Mouse (Mus musculus) kidney, postnatal 10 days (tissue): Measurements from ENCODE around the gene Slc16a8.

Source experiments
- DNase-seq: peaks from one replicate; pipeline ENCODE4 v3.0.0; 2021; ENCODE audit warnings: mixed read lengths

The Slc16a8 gene

GRCm38 (mm10) chr15:79254661-79255060 is at the start of gene Slc16a8:
TSS of gene Slc16a8 (minus strand) at chr15:79254761.
- no peak for DNase-seq

DNA sequence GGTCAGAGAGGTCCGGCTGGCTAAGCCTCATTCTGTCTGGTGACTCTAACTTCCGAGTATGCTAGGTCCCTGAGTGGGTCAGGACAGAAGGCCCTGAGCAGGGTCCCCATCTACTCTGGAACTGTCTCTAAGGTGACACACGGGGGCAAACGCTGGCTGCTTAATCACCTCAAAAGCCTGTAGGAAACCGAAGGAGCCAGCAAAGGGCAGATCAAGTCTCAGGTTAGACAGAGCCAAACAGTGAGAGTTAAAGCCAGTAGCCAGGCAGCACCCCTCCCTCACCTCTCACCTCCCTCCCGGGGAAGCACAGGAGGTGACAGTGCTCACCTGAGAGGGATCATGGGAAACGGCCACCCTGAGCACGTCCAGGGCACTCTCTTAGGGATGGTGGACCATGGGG is 49.2 kb upstream of the Slc16a8 start:
- DNase-seq = peak; percentile 48

GRCm38 (mm10) chr15:79299563-79300155 is 45.1 kb upstream of the Slc16a8 start:
- no peak for DNase-seq

DNA sequence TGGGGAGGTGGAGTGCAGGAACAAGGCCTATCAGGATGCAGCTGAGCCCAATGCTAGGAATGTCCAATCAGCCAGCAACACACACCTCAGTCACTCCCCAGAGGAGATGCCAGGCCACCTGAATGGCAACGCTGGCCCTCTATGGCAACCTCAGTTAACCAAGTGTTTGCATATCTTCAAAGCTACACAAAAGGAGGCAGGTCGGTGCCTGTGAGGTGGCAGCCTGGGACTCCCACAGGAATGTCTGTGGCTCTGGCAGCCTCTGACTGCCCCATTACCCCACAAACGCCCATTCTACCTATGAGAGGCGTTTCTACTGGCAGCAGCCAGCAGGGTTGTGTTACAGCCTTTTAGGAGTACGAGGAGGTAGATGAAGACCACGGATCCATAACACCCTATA is 44.0 kb upstream of the Slc16a8 start:
- no peak for DNase-seq

DNA sequence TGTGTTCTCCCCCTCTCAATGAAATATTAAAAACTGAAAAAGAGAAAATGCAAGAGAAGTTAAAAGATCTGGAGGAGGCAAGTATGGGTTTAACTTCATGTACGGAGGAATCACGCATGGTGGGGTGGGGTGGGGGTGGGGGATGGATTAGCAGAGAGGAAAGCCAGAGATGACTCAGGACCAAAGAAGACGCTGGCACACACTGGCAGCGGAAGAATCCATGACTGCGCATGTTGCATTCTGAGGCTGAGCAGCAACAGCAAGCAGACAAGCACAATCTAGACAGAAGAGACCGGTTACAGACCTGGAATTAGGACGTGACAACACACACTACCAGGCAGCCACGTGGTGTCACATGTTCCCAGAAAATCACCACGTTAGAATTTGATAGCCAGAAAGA is 38.2 kb upstream of the Slc16a8 start:
- DNase-seq = no peak

DNA sequence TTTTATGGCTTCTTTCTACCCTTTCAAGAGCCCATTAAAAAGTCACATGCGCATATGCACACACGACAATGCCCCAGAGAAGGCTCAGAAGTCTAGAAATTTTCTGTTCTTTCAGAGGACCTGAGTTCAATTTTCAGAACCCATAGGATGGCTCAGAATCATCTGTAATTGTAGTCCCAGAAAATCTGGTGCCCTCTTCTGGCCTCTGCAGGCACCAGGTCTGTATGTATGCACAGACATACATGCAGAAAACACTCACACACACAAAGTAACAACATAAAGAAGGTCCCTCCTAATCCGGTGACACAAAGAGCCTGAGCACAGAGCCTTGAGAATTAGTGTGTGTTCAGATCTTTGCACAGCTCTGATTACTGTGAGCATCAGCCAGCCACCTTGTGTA is 35.8 kb upstream of the Slc16a8 start:
- no peak for DNase-seq

DNA sequence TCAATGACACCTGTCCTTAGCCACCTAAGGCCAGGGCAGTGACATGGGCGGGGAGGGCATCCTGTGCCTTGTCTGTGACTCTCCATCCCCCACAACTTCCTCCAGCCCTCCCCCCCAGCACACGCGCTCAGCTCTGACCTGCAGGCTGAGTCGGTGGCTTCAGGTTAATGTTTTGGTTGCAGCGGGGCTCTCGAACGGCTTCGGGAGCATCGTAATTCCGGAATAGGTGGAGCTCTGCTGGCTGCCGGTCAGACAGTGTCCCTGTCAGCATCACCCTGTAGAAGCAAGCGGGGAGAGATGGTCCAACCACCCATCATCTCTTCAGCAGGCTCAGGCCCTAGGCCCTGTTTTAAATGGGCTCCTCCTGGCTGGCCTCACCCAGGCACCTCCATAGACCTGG is 34.9 kb upstream of the Slc16a8 start:
- DNase-seq = no peak

GRCm38 (mm10) chr15:79288387-79288786 is 33.8 kb upstream of the Slc16a8 start:
- no peak for DNase-seq

DNA sequence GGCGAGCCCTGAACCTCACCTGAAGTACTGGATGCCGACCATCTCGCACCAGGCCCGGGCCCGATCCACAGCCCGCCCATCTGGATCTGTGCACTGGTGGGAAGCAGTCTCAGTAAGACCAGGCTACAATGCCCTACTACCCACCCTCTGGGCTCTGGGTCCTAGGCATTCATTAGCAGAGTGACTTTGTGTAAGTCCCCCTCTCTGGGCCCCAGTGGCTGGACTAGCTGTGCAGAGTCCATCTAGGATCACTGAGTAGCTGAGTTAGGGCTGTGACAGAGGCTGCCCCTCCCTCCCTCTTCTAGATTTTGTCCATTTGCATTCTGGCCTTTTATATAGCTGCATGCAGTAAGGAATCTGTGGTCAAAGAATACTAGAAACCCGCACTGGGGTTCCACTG is 32.5 kb upstream of the Slc16a8 start:
- DNase-seq = peak; percentile 61

GRCm38 (mm10) chr15:79286141-79286540 is 31.6 kb upstream of the Slc16a8 start:
- DNase-seq = peak; percentile 64

- peak; percentile 83 for DNase-seq
These were observed 30.8 kb upstream of the Slc16a8 start, which contains the start of gene Baiap2l2 for GRCm38 (mm10) chr15:79285399-79285798. TSS of gene Baiap2l2 (minus strand) at chr15:79285537.

DNA sequence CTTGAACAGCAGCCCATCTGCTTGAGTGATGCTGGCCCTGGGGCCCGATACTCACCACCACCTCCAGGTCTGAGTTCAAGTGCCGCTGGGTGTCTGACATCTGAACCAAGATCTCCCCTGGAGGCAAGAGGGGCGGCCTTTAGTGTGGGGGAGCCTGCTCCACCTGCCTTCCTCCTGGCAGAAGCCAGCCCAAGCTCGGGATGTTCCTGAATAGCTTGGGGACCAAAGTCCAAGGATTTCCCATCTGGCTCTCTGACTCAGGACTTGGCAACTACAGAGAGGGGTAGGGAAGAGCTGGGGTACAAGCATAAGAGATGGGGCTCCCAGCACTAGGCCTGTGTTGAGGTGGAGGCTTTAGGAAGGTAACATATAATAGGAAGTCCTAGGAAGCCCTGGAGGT is 28.8 kb upstream of the Slc16a8 start:
- DNase-seq = peak; percentile 44

GRCm38 (mm10) chr15:79282434-79282833 is 27.9 kb upstream of the Slc16a8 start:
- DNase-seq = no peak

- DNase-seq = no peak
These were observed 26.8 kb upstream of the Slc16a8 start for GRCm38 (mm10) chr15:79281389-79281788.

DNA sequence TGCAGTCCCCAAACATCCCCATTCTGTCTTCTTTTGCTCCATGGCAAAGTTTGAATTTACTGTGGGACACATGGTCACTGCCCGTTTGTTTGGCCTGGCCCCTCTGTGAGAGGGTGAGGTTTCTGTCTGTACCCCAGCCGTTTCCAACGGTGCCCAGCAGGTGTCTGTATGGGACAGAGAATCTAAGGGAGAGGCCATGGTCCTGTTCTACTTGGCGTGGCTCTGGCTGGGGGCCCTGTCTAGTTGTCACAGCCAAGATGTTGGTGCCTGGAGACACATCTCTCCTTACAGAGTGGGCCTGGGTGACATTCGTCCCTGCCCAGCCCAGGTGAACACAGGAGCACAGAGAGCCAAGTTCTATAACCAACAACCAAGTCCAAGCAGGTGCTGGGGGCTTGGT is 26.3 kb upstream of the Slc16a8 start:
- no peak for DNase-seq

DNA sequence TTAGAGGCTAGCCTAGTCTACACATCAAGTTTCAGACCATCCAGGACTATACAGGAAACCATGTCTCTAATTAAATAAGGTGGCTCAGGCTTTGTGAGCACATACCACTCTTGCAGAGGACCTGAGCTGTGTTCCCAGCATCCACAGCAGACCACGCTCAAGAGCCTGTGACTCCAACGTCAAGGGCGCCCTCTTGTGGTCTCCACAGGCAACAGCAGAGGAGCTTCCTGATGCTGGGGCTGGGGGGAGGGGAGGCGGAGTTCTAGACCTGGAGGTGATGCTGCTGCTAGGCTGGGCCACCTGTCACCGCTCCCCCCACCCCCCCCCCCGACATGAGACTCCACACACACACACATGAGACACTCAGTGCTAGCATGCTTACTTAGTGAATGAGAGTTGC is 25.6 kb upstream of the Slc16a8 start:
- DNase-seq = peak; percentile 51

DNA sequence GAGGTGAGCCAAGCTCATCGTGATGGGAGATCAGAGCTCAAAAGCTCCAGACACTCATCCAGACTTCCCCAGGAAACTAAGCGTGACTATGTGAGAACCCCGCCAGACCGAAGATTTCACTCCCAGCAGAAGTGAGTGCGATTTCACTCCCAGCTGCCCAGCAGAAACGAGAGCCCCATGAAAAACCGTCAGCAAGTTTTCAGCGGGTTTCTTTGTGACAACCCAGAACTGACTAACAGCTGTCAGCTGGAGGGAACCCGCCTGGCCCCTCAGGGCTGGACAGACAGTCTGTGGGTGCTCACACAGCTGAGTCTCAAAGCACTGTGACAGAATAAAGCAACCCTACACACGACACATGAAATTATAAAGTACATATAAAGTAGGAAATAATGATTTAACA is 23.2 kb upstream of the Slc16a8 start:
- DNase-seq = no peak

DNA sequence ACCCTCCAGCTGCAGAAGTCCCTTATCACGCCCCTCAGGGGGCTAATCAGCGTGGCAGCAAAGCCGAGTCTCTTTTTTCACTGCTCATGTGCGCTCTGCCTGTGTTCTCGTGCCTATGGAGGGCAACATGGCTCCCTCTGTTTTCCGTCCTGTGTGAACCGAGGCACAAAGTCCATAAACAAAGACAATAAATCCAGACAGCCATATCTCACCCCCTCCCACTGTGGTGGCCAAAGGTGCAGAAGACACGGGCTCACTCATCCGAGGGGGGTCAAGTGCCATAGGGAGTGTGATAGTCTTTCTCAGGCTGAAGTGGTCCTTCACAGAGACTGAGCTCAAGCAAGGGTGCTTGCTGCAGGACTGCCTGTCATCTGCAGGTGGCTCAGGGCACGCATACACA is 18.5 kb upstream of the Slc16a8 start:
- DNase-seq = no peak

- peak; percentile 54 for DNase-seq
These were observed 16.7 kb upstream of the Slc16a8 start for GRCm38 (mm10) chr15:79271124-79271746.

- peak; percentile 82 for DNase-seq
These were observed 16.0 kb upstream of the Slc16a8 start for GRCm38 (mm10) chr15:79270317-79271123.

DNA sequence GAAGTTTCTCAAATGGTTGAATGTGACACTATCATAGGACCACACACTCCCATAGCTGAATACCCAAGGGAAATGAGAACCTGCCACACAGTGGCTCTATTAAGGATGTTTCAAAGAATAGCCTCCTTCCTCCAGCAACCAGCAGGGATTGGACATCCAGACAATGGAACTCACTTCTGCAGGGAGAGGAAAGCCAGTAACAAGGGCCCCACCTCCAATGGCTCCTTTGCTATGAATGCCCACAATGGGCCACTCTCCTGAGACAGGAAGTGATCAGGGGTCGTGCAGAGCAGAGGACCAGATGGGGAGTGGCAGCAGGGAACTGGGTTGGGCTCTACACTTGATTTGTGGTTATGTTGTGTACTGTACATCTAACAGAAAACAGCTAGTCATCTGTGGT is 14.0 kb upstream of the Slc16a8 start:
- DNase-seq = no peak

GRCm38 (mm10) chr15:79265384-79265783 is 10.8 kb upstream of the Slc16a8 start:
- DNase-seq = no peak

DNA sequence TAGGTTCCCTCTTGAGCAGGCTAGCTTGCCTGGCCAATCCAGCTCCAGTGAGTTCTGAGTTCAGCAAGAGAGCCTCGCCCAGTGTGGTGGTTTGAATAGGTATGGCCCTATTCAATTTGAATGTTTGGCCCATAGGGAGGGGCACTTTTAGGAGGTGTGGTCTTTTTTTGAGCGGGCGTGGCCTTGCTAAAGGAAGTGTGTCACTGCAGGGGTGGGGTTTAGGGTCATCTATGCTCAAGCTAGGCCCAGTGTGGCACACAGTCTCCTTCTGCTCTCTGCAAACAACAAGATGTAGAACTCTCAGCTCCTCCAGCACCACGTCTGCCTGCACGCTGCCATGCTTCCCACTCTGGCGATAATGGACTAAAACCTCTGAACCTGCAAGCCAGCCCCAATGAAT is 9.2 kb upstream of the Slc16a8 start:
- DNase-seq = no peak

DNA sequence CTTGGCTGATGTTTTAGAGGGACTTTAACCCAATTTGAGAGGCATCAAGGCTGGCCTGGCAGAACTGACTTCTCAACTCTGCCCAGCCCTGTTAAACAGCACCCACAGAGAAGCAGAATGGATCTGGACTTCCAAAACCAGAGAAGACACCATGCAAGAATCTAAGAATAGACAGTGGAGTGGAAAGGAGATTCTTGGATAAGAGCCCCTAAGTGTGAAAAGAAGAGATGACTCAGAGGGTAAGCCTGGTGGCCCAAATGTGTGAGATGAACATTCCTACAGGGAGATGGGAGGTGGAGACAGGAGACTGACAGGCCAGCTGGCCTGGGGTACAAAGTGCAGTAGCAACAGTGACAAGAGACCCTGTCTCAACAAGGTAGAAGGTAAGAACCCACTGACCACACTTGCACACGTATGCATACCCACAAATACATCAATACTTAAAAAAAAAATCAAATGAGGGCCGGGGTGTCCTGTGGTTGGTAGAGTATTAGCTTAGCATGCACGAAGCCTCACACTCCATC is 8.3 kb upstream of the Slc16a8 start:
- no peak for DNase-seq
